8 mouse cellular contexts compared by ENCODE assay signal in the genomic region with DNA sequence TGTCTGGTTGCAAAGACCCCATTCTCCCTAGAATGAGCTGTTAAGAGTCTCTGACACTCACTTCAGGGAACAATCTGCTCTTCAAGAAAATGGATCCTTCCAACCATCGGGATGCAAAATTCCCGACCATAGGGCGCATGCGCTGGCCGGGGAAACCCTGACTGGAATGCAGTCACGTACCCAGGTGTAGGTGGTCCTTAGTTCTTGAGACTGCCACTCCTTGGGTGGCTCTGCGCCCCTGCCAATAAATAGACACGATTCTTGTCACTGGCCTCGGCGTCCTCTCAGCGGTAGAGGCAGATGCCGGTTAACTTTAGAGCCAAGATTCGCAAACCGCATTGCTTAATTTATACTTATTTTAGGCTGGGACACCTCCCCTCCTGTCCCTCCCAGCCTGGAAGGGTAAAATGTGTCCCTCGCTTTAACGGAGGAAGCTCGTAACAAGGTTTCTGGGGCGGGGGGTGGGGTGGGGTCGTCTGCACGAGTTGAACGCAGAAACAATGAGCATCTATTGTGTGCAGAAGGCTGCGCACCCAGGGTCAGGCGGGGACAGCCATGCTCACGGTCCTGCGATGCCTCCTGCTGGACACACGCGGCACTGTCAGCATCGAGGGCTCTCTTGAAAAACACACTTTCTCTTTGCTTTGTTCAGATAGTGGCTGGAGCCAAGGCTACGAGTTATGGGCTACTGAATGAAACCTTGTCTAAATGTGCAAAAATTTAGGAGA. TPM values are rescaled to one million over a fixed set of nuclear protein-coding genes. Genes with fewer than 3 reads are reported as not detected.
DNase-seq lines count a peak whose midpoint lies in the region; ATAC-seq and TF ChIP-seq lines count a peak whose summit lies in the region.

No protein-coding gene starts in this region.

- peak overlapping the region; percentile 56 for H3K9ac ChIP-seq in forebrain, postnatal 0 days
- peak overlapping the region; percentile 43 for H3K9ac ChIP-seq in lung, embryonic 15.5 days

- peak overlapping the region; percentile 95 for H3K27ac ChIP-seq in forebrain, postnatal 0 days (ENCODE audit: low read depth, low read length)
- H3K27ac ChIP-seq in lung, embryonic 15.5 days = peak overlapping the region; percentile 87

- ATAC-seq in forebrain, postnatal 0 days = peak; percentile 84
- ATAC-seq in lung, embryonic 15.5 days (ENCODE audit: borderline replicate concordance, extremely low read depth, low FRiP score, low TSS enrichment) = peak; percentile 50; the same call in 1 of the 2 replicates
- peak; percentile 66 for ATAC-seq in neutrophil, adult 5-6 weeks (ENCODE audit: extremely low read depth, insufficient number of reproducible peaks, low FRiP score, poor library complexity, severe bottlenecking)

- peak overlapping the region; percentile 35 for H3K4me3 ChIP-seq in forebrain, postnatal 0 days (ENCODE audit: low read depth, low read length)
- H3K4me3 ChIP-seq in lung, embryonic 15.5 days = peak overlapping the region; percentile 34

- peak; percentile 90 for TF ChIP-seq CTCF in forebrain, postnatal 0 days (IDR thresholded peaks at IDR 0.05; ENCODE audit: low read depth)

- peaks cover 18% of the 10 kb centered on the region for H3K4me1 ChIP-seq in forebrain, postnatal 0 days (ENCODE audit: insufficient read depth)
- H3K4me1 ChIP-seq in lung, embryonic 15.5 days = peaks cover 47% of the 10 kb centered on the region

- peak overlapping the region; percentile 58 for H3K4me2 ChIP-seq in forebrain, postnatal 0 days (ENCODE audit: low read depth)
- peak overlapping the region; percentile 64 for H3K4me2 ChIP-seq in lung, embryonic 15.5 days

- H3K9me3 ChIP-seq in forebrain, postnatal 0 days (ENCODE audit: low read length) = no peaks in the 10 kb centered on the region
- no peaks in the 10 kb centered on the region for H3K9me3 ChIP-seq in lung, embryonic 15.5 days

- H3K27me3 ChIP-seq in forebrain, postnatal 0 days (ENCODE audit: insufficient read depth, low read length) = no peaks in the 10 kb centered on the region
- no peaks in the 10 kb centered on the region for H3K27me3 ChIP-seq in lung, embryonic 15.5 days

- DNase-seq in MN1 (ENCODE audit: low spot score) = peak; percentile 94
- peak; percentile 92 for DNase-seq in cerebellum, adult 8-10 months
- peak; percentile 93 for DNase-seq in forebrain, postnatal 0 days
- peak; percentile 94 for DNase-seq in heart, postnatal 4 days
- peak; percentile 81 to 91 for DNase-seq in layer of hippocampus, adult 8-10 months (ENCODE audit: low spot score in 2 of 2)
- DNase-seq in testis, postnatal 14 days (ENCODE audit: low spot score) = peak; percentile 85

- H3K36me3 ChIP-seq in forebrain, postnatal 0 days (ENCODE audit: insufficient read depth) = peaks cover 22% of the 10 kb centered on the region
- peaks cover 24% of the 10 kb centered on the region for H3K36me3 ChIP-seq in lung, embryonic 15.5 days

- 2% methylated on average over 29 of the region's 29 CpGs for WGBS in forebrain, postnatal 0 days
- WGBS in lung, embryonic 15.5 days = 2% methylated on average over 29 of the region's 29 CpGs

RNA-seq across cellular contexts. Expression of a gene that starts 1.6 kb away (rescaled TPM):
- total RNA-seq in forebrain, postnatal 0 days (2014; rRNA removed) = 2,084 and 2,175 TPM in 2 replicates
- polyA plus RNA-seq in forebrain, postnatal 0 days (2015; fragmentation: Nextera tagmentation; extraction: Ambion mirVana) = 466 and 485 TPM in 2 replicates
- 1,000 to 10,000 TPM; 1,326 to 1,351 TPM for total RNA-seq in heart, postnatal 4 days (2021)
- 100 to 1,000 TPM; 820 to 960 (median 855) TPM for total RNA-seq in layer of hippocampus, adult 8-10 months (2022)
- 567 and 596 TPM in 2 replicates for polyA plus RNA-seq in lung, embryonic 15.5 days (2015; fragmentation: Nextera tagmentation; extraction: Ambion mirVana)
- total RNA-seq in neutrophil, adult 5-6 weeks (2017) = 1,126 and 1,171 TPM in 2 replicates

RNA-seq across cellular contexts. Expression of a gene that starts 7.1 kb away (rescaled TPM):
- 30.1 and 32.5 TPM in 2 replicates for total RNA-seq in forebrain, postnatal 0 days (2014; rRNA removed)
- polyA plus RNA-seq in forebrain, postnatal 0 days (2015; fragmentation: Nextera tagmentation; extraction: Ambion mirVana) = 28.1 and 35.8 TPM in 2 replicates
- total RNA-seq in heart, postnatal 4 days (2021) = 10 to 100 TPM; 17.5 to 18.6 TPM
- total RNA-seq in layer of hippocampus, adult 8-10 months (2022) = 10 to 100 TPM; 27.0 to 35.1 (median 31.7) TPM
- 41.0 and 47.5 TPM in 2 replicates for polyA plus RNA-seq in lung, embryonic 15.5 days (2015; fragmentation: Nextera tagmentation; extraction: Ambion mirVana)
- total RNA-seq in neutrophil, adult 5-6 weeks (2017) = 34.5 and 40.5 TPM in 2 replicates

RNA-seq across cellular contexts. Expression of a gene that starts 8.0 kb away (rescaled TPM):
- 64.6 and 68.9 TPM in 2 replicates for total RNA-seq in forebrain, postnatal 0 days (2014; rRNA removed)
- polyA plus RNA-seq in forebrain, postnatal 0 days (2015; fragmentation: Nextera tagmentation; extraction: Ambion mirVana) = 58.1 TPM in 2 replicates
- total RNA-seq in heart, postnatal 4 days (2021) = 10 to 100 TPM; 41.9 to 45.7 TPM
- total RNA-seq in layer of hippocampus, adult 8-10 months (2022) = 10 to 100 TPM; 57.1 to 69.8 (median 65.7) TPM
- polyA plus RNA-seq in lung, embryonic 15.5 days (2015; fragmentation: Nextera tagmentation; extraction: Ambion mirVana) = 52.6 and 56.1 TPM in 2 replicates
- 47.3 and 52.0 TPM in 2 replicates for total RNA-seq in neutrophil, adult 5-6 weeks (2017)

RNA-seq across cellular contexts. Expression of a gene that starts 8.9 kb away (rescaled TPM):
- not detected in 2 replicates for total RNA-seq in forebrain, postnatal 0 days (2014; rRNA removed)
- polyA plus RNA-seq in forebrain, postnatal 0 days (2015; fragmentation: Nextera tagmentation; extraction: Ambion mirVana) = 0.11 and 0.24 TPM in 2 replicates
- total RNA-seq in heart, postnatal 4 days (2021) = not detected
- total RNA-seq in layer of hippocampus, adult 8-10 months (2022) = not detected
- 0.16 TPM in 2 replicates for polyA plus RNA-seq in lung, embryonic 15.5 days (2015; fragmentation: Nextera tagmentation; extraction: Ambion mirVana)
- total RNA-seq in neutrophil, adult 5-6 weeks (2017) = not detected in 2 replicates

RNA-seq across cellular contexts. Expression of a gene that starts 27.1 kb away (rescaled TPM):
- total RNA-seq in forebrain, postnatal 0 days (2014; rRNA removed) = 0.08 TPM in 1 of 2 replicates, not detected in the other
- not detected in 2 replicates for polyA plus RNA-seq in forebrain, postnatal 0 days (2015; fragmentation: Nextera tagmentation; extraction: Ambion mirVana)
- 10 to 100 TPM; 44.1 to 74.9 TPM for total RNA-seq in heart, postnatal 4 days (2021)
- total RNA-seq in layer of hippocampus, adult 8-10 months (2022) = under 1 TPM in 1 of 4 experiments, not detected in 3; 0.57 TPM
- 0.11 and 0.30 TPM in 2 replicates for polyA plus RNA-seq in lung, embryonic 15.5 days (2015; fragmentation: Nextera tagmentation; extraction: Ambion mirVana)
- not detected in 2 replicates for total RNA-seq in neutrophil, adult 5-6 weeks (2017)

Comparison
In these comparisons a context has a peak if more than half of its experiments do, and no peak if none do; other contexts are left out.
1. Peak in every context shown above with its lines: DNase-seq, ATAC-seq, H3K4me3 ChIP-seq and H3K27ac ChIP-seq.